Mouse (Mus musculus) hindbrain, embryonic 13.5 days (tissue): ENCODE results near the gene Rap1gap2. TPM values are rescaled to one million over a fixed set of nuclear protein-coding genes. Genes with fewer than 3 reads are reported as not detected.

Source experiments
- ATAC-seq: fragments of 200-750 bp; cut with Nextera tagmentation; 2 replicates; pipeline ENCODE4 v1.8.0; 2017; ENCODE audit warnings: moderate TSS enrichment; ENCODE audit not compliant: low FRiP score
- H3K27ac ChIP-seq: fragments of 300-500 bp; sonication (generic); 2 replicates; pipeline ENCODE4 v1.5.1; 2015; ENCODE audit warnings: inconsistent platforms, mild to moderate bottlenecking, moderate library complexity
- H3K27me3 ChIP-seq: fragments of 300-500 bp; sonication (generic); 2 replicates; pipeline ENCODE4 v1.6.1; 2015; ENCODE audit warnings: mild to moderate bottlenecking, inconsistent platforms
- H3K36me3 ChIP-seq: fragments of 300-500 bp; sonication (generic); 2 replicates; pipeline ENCODE4 v1.6.1; 2015; ENCODE audit warnings: mild to moderate bottlenecking, inconsistent platforms
- H3K4me1 ChIP-seq: fragments of 300-500 bp; sonication (generic); replicated peaks from 2 replicates; pipeline ENCODE4 v1.6.1; 2015; ENCODE audit warnings: inconsistent platforms
- H3K4me2 ChIP-seq: fragments of 300-500 bp; sonication (generic); 2 replicates; pipeline ENCODE4 v1.6.1; 2015; ENCODE audit warnings: inconsistent platforms, mild to moderate bottlenecking, moderate library complexity
- H3K4me3 ChIP-seq: fragments of 300-500 bp; sonication (generic); 2 replicates; pipeline ENCODE4 v1.5.1; 2015; ENCODE audit warnings: mild to moderate bottlenecking, inconsistent platforms
- H3K9ac ChIP-seq: fragments of 300-500 bp; sonication (generic); 2 replicates; pipeline ENCODE4 v1.6.1; 2015; ENCODE audit warnings: mild to moderate bottlenecking, inconsistent platforms
- H3K9me3 ChIP-seq: fragments of 300-500 bp; sonication (generic); 2 replicates; pipeline ENCODE4 v1.6.1; 2016; ENCODE audit warnings: inconsistent platforms
- WGBS: fragments of 180-500 bp; shearing (Covaris S2); methylation state at CpG from one replicate; pipeline ENCODE4 v1.1.7; 2015; 5-methylcytosine and 5-hydroxymethylcytosine counted together
- polyA plus RNA-seq: library from polyadenylated mRNA; unstranded; fragments of >200 nt; fragmentation: Nextera tagmentation; extraction: Ambion mirVana; gene quantifications from 2 replicates; pipeline ENCODE4 v1.2.1, GENCODE M21; 2015

Rap1gap2 gene
- polyA plus RNA-seq, 1 experiment from 2014 or later = 10.6 TPM

DNA sequence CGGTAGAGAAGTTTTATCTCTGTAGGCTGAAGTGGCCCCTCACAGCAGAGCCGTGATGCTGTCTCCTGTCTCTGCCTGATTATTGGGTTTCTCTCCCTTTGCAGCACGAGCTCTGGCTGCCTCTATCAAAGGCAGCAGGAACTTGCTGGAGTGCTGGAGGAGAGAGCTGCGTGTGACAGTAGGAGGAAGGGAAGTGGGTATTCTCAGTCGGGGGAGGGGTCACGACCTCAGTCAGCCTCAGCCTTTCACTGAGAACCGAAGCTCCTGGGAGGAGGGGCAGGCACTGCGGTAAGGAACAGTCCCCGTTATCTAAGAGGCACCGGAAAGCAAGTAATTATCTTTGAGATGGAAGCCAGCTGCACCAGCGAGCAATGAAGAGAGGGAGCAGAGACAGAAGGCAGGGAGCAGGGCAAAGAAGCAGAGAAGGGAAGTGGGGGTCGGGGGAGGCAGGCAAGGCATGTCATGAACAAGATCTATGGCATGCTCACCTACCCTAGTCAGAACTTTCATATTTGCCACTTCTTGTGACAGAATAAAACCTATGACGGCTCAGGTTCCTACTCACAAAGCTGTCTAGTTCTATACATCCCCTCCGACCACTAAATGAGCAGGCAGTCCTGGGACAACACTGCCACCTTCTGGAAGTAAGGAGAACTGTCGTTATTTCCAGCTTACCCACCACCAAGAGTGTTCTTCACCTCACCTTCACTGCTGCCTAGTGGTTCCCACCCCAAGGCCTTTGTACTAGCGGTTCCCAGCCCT, 63.6 kb downstream of the Rap1gap2 start:
- no peaks in the 10 kb centered on the region for H3K36me3 ChIP-seq
- H3K27me3 ChIP-seq = no peaks in the 10 kb centered on the region
- no peaks in the 10 kb centered on the region for H3K9me3 ChIP-seq
- peaks cover 21% of the 10 kb centered on the region for H3K4me1 ChIP-seq
- H3K4me2 ChIP-seq = peak overlapping the region; percentile 61
- peak overlapping the region; percentile 33 for H3K4me3 ChIP-seq
- ATAC-seq = peak; percentile 79
- peak overlapping the region; percentile 79 for H3K27ac ChIP-seq
- peak overlapping the region; percentile 68 for H3K9ac ChIP-seq
- 4% methylated on average over 16 of the region's 16 CpGs for WGBS

DNA sequence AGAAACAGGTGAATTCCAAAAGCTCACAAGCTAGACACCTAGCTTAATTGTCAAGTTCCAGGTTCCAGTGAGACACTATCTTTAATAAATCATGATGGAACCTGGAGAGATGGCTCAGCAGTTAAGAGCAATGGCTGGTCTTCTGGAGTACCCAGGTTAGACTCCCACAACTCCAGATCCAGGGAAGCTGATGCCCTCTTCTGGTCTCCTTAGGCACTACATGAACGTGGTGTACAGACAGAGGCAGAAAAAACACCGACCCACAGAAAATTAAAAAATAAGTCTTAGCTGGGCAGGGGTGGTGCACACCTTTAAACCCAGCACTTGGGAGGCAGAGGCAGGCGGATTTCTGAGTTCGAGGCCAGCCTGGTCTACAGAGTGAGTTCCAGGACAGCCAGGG, 64.5 kb downstream of the Rap1gap2 start:
- Histone ChIP-seq H3K9me3 (no peaks in the 10 kb centered on the region), H3K4me2 (no peak overlapping the region), H3K9ac (no peak overlapping the region), H3K27me3 (no peaks in the 10 kb centered on the region), H3K4me1 (peaks cover 21% of the 10 kb centered on the region), H3K27ac (no peak overlapping the region), H3K36me3 (no peaks in the 10 kb centered on the region), H3K4me3 (no peak overlapping the region)
- 59% methylated on average over 4 of the region's 4 CpGs for WGBS
- no peak for ATAC-seq

DNA sequence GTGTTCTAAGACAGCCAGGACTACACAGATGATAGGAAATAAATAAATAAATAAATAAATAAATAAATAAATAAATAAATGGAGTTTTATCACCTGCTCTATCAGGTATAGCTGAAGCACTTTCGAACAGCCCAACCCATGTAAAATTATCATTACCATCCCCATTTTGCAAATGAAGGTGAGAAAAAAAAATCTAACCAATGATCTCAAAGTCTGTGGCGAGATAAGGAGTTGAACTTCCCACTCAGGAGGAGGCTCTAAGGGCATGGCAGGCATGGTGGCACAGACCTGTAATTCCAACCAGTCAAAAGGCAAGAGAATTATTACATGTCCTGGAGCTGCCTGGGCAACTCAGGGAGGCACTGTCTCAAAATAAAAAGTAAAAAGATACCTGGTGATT, 65.2 kb downstream of the Rap1gap2 start:
- WGBS = 90% methylated on average over 2 of the region's 2 CpGs
- ATAC-seq = no peak

DNA sequence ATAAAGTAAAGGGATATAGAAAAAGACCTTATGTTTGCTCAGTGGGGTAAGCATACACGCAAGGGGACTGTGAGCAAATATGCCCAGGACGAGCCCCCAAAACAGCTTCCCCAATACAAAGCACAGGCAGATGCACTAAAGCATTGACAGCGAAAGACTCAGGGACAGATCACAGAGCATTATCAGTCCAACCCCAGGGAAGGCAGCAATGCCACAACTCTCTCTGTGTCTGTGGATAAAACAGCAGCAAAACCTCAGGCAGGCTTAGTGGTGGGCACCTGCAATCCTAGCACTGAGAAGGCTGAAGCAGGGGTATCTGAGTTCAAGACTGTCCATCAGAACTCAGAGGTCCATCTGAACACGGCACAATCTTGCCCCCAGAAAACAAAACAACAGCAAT, 73.4 kb downstream of the Rap1gap2 start:
- Histone ChIP-seq H3K9ac (no peak overlapping the region), H3K27ac (no peak overlapping the region), H3K4me3 (no peak overlapping the region), H3K4me1 (peaks cover 6% of the 10 kb centered on the region; the same call in 1 of the 2 replicates), H3K36me3 (no peaks in the 10 kb centered on the region), H3K9me3 (no peaks in the 10 kb centered on the region), H3K27me3 (no peaks in the 10 kb centered on the region), H3K4me2 (no peak overlapping the region)
- no peak for ATAC-seq
- WGBS = 87% methylated on average over 4 of the region's 4 CpGs

More for the DNA sequence above, 65.2 kb downstream of the Rap1gap2 start:
- Histone ChIP-seq H3K36me3 (no peaks in the 10 kb centered on the region), H3K27me3 (no peaks in the 10 kb centered on the region), H3K4me1 (peaks cover 21% of the 10 kb centered on the region), H3K9me3 (no peaks in the 10 kb centered on the region), H3K27ac (no peak overlapping the region), H3K9ac (no peak overlapping the region), H3K4me2 (no peak overlapping the region), H3K4me3 (no peak overlapping the region)

DNA sequence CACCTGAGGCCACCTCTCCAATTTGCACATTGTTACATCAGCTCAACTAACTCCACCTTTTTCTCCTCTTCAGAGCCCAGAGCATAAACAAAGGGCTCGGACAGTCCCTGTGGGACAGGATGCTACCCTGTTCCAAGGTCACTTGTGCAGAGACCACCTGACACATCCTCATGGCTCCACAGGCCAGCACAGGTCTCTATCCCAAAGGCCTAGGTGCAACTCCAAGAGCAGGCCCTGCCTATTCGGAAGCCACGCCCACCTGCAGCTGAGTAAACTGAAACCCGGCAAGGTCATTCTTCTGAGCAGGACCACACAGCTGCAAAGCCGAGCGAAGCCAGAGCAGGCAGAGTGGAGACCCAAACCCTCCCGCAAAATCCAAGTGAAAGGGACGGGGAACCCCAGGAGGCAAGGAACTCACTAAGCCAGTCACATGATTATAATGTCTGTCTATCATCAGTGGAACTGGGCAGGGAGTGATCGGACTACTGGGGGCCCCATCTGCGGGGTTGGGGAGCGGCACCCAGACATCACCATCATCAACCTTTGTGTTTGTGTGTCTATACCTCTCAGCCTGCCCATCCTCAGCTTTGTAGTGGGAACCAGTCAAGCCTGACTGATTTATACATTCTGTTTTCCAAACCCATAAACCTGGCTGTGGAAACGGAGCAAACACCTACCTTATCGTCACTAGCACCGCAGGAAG, 74.4 kb downstream of the Rap1gap2 start:
- Histone ChIP-seq H3K27ac (no peak overlapping the region), H3K4me1 (peaks cover 12% of the 10 kb centered on the region; the same call in 1 of the 2 replicates), H3K27me3 (no peaks in the 10 kb centered on the region), H3K4me2 (no peak overlapping the region), H3K9me3 (no peaks in the 10 kb centered on the region), H3K36me3 (no peaks in the 10 kb centered on the region), H3K9ac (no peak overlapping the region), H3K4me3 (no peak overlapping the region)
- WGBS = 40% methylated on average over 14 of the region's 14 CpGs
- peak; percentile 43; the same call in 1 of the 2 replicates for ATAC-seq

DNA sequence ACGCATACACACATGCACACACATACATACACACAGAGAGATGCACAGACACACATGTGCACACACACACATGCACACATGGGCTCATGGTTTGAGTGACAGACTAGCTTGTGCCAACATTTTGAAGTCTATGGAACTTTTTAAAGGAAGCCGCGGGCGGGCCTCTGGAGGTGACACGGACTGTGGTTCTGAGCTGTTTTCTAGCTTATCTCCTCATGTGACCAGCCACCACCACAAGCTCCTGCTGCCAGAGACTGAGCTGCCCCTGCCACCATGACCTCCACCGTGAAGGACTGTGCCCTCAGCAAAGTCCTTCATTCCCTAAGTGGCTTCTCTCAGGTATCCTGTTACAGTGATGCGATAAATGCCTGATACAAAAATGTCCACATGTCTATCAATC, 76.3 kb downstream of the Rap1gap2 start:
- Histone ChIP-seq H3K4me2 (no peak overlapping the region), H3K4me3 (no peak overlapping the region), H3K27me3 (no peaks in the 10 kb centered on the region), H3K36me3 (no peaks in the 10 kb centered on the region), H3K4me1 (peaks cover 12% of the 10 kb centered on the region; the same call in 1 of the 2 replicates), H3K9ac (no peak overlapping the region), H3K27ac (no peak overlapping the region), H3K9me3 (no peaks in the 10 kb centered on the region)
- WGBS = 93% methylated on average over 7 of the region's 7 CpGs
- no peak for ATAC-seq

DNA sequence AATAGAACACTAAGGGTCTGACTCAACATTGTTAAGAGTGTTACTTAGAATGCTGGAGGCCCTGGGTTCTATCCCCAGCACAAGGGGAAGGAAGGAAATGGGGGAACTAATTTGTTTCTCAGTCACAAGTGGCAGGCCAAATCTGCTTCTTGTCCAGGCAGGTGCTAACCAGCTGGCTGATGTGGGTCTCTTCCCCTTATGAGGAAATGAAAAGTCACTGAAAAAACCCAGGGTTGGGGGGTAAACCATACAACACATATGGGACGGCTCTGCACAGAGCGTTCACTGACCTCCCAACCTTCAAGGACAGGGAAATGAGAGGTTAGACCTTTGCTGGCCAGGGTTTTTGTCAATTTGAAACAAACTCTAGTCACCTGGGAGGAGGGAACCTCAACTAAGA, 77.7 kb downstream of the Rap1gap2 start:
- no peak for ATAC-seq
- Histone ChIP-seq H3K4me2 (no peak overlapping the region), H3K27me3 (no peaks in the 10 kb centered on the region), H3K36me3 (no peaks in the 10 kb centered on the region), H3K9me3 (no peaks in the 10 kb centered on the region), H3K4me1 (peaks cover 12% of the 10 kb centered on the region; the same call in 1 of the 2 replicates), H3K4me3 (no peak overlapping the region), H3K27ac (no peak overlapping the region), H3K9ac (no peak overlapping the region)
- WGBS = 94% methylated on average over 2 of the region's 2 CpGs

DNA sequence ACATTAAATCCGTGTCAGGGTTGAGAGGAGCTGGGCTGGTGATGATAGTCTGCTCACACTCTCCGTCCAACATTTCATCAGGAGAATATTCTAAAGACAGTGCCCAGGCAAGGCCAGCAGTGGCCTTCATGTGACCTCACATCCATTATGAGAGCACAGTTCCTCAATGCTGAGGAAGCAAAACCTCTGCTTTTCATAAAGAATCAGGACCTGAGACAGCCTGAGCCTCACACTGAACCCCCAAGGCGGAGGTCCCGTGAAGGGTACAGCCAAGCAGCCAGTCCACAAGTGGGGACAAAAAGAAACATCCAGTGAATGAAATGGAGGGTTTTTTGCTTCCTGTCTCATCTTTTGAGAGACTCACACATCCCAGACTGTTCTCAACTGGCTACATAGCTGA, 78.3 kb downstream of the Rap1gap2 start:
- WGBS = 61% methylated on average over 4 of the region's 4 CpGs
- Histone ChIP-seq H3K9me3 (no peaks in the 10 kb centered on the region), H3K4me1 (peaks cover 14% of the 10 kb centered on the region; the same call in 1 of the 2 replicates), H3K36me3 (no peaks in the 10 kb centered on the region), H3K9ac (no peak overlapping the region), H3K27ac (no peak overlapping the region), H3K27me3 (no peaks in the 10 kb centered on the region; the same call in 1 of the 2 replicates), H3K4me3 (no peak overlapping the region), H3K4me2 (no peak overlapping the region)
- no peak for ATAC-seq

DNA sequence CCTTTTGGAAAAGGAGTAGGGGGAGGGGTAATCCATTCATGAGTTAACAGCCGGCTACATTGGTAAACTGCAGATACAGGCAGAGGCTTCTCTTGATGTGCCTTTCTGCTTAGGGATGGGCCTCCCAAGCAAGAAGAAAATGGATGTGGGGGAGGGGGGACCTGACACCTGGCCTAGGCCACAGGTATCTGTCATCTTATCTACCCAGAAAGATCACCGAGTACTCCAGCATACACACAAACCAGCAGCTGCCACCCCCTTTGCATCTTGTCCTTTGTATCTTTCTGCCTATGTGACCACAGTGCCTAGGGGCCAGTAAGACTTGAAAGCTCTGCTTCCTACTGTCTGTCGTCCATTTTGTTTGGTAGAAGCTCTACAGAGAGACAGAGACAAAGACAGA, 79.0 kb downstream of the Rap1gap2 start:
- Histone ChIP-seq H3K27ac (no peak overlapping the region), H3K36me3 (no peaks in the 10 kb centered on the region), H3K9me3 (no peaks in the 10 kb centered on the region), H3K9ac (no peak overlapping the region), H3K27me3 (peaks cover 4% of the 10 kb centered on the region; the same call in 1 of the 2 replicates), H3K4me2 (no peak overlapping the region), H3K4me3 (no peak overlapping the region), H3K4me1 (peaks cover 21% of the 10 kb centered on the region)
- no peak for ATAC-seq
- WGBS = 30% methylated on average over 3 of the region's 3 CpGs

DNA sequence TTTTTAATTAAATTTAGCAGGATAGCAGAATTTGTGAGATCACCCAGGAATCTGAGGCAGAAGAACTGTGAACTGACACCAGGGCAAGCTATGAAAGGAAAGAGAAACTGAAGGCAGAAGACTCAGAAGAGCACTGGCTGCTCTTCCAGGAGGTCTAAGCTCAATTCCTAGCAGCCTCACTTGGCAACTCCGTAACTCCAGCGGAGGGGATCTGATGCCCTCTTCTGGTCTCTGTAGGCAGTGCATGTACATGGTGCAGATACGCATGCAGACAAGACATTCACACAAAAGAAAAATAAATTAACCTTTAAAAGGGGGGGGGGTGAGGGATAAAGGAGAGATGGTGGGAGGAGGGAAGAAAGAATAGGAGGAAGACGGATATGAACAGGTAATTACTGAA, 80.9 kb downstream of the Rap1gap2 start:
- WGBS = 44% methylated on average over 4 of the region's 4 CpGs
- peaks cover 16% of the 10 kb centered on the region for H3K27me3 ChIP-seq
- no peak overlapping the region for H3K4me2 ChIP-seq
- H3K36me3 ChIP-seq = no peaks in the 10 kb centered on the region
- no peak overlapping the region for H3K4me3 ChIP-seq
- H3K27ac ChIP-seq = no peak overlapping the region
- peaks cover 16% of the 10 kb centered on the region for H3K4me1 ChIP-seq
- H3K9me3 ChIP-seq = no peaks in the 10 kb centered on the region
- H3K9ac ChIP-seq = no peak overlapping the region
- ATAC-seq = no peak

DNA sequence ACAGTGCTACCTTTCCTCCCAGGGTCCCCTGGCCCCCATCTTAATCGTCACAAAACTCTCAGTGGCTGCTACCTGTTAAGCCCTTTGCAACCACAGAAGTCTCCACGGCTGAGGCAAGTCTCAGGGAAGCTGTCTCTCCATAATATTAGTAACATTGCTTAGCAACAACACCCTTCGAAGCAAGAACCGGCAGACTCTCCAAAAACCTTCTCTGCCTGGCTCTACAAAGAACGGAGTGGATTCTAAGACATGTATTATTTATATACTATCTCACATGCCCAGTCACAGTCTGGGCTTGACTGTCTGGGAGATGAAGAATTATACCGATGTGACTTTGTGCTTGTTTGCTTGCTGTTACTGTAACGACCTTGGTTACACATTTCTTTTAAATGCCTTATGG, 83.2 kb downstream of the Rap1gap2 start:
- Histone ChIP-seq H3K4me3 (no peak overlapping the region), H3K27me3 (peaks cover 35% of the 10 kb centered on the region), H3K4me1 (peaks cover 35% of the 10 kb centered on the region), H3K36me3 (no peaks in the 10 kb centered on the region), H3K27ac (no peak overlapping the region), H3K4me2 (no peak overlapping the region), H3K9ac (no peak overlapping the region), H3K9me3 (no peaks in the 10 kb centered on the region)
- no peak for ATAC-seq
- 66% methylated on average over 7 of the region's 7 CpGs for WGBS

DNA sequence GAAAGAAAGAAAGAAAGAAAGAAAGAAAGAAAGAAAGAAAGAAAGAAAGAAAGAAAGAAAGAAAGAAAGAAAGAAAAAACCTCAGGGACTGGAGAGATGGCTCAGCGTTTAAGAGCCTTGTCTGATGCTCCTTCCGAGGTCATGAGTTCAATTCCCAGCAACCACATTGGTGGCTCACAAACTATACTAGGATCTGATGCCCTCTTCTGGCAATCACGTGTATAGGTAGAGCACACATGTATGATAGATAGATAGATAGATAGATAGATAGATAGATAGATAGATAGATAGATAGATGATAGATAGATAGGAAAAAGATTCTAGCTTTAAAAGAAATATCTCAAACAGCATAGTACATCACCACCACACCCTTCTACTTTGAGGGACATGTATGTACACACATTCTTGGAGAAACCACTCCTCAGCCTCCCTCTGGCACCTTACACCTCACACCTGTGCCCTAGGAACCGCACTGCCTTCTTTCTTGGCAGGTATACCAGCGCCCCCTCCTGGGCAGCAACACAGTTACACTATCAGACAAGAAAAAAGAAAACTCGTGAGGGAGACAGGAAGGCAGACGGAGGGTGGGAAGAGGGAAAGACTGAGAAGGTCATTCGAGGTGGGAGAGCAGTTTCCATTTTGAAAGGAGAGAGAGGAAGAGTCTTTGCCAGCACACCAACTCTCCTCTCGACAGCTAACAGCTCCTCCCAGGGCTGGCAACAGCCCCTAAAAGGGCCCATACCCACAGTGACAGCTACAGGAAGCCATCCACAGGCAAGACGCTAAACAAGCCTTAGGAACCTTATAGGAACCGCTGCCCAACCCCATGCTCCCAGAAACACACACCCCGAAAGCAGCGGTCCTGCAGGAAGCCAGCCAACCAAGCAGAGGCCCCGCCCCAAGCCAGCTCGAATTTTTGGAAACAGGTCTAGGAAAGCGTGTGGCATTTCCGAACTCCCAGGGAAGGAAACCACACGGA, 84.2 kb downstream of the Rap1gap2 start:
- H3K9ac ChIP-seq = no peak overlapping the region
- H3K4me1 ChIP-seq = peaks cover 38% of the 10 kb centered on the region
- no peak for ATAC-seq
- no peak overlapping the region for H3K27ac ChIP-seq
- H3K4me3 ChIP-seq = no peak overlapping the region
- no peaks in the 10 kb centered on the region for H3K9me3 ChIP-seq
- no peak overlapping the region for H3K4me2 ChIP-seq
- no peaks in the 10 kb centered on the region for H3K36me3 ChIP-seq
- WGBS = 25% methylated on average over 18 of the region's 18 CpGs
- peaks cover 38% of the 10 kb centered on the region for H3K27me3 ChIP-seq
